Mouse (Mus musculus): ENCODE measurements around the gene Pde5a.

Gene Pde5a

DNA sequence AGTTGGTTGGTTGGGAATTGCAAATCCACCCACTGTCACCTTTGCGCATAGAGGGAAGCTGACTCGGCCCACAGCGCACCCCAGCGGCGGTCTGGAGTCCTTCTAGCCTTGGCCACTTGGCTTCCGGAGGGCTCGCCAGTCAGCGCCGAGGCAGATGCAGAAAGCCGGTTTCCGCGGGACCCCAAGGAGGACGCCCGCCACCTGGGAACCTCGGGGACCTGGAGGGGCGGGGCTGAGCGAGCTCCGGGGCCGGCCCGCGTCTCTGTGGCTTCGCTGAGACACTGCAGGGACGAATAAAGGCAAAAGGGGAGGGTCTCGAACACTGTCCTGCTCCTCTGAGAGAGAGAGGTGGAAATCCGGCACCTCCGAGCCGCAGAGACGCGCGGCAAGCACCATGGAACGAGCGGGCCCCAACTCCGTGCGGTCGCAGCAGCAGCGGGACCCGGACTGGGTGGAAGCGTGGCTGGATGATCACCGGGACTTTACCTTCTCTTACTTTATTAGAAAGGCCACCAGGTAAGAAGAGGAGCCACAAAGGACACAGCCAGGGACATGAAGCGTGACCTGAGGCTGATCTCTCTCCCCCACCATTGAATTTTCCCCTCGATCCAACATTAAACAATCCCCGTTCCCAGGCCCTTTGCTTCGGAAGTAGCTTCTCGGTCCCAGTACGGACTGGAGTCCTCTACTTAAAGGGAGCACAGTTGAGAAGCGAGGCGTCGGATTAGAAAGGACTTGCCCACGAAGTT is at the start of gene Pde5a:
Pde5a (plus strand) TSS at position 96 of the 749 bp plus-strand sequence.
- DNase-seq, result peak; percentile 48

DNA sequence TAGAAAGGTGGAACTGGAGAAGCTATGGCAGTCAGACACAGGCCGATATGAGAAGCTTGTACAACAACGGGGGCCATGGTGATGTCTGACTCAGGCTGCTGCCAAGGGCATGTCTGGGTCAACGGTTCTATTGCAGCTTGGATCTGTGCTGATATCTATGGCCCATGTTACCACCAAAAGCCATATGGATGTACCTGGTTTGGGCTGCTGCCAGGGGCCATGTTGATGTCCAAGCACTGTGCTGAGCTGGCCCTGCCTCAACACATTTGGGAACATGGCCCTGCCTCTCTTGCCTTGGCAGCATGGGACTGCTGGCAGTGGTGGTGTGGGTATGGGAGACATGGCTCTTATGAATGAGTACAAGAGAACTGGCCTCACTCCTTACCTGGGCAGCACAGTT is 47.9 kb upstream of the Pde5a start:
- no peak for DNase-seq

DNA sequence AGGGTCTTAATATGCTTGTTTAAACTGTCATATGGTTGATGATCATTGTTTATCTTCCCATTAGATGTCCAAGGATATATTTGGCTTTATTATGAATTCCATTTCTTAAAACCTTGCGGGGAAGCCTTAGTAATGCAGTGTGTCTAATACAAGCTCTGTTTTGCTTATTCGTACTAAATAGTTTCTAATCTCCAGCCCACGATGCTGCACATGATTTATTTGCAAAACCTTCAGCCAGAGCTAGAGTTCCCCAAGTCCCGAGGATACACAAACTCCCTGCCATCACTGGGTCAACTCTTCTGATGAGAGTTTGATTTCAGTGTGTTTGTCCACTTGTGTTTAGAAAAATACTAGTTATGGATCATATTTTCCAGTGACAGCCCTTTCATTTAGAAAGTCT is 46.4 kb upstream of the Pde5a start:
- no peak for DNase-seq

DNA sequence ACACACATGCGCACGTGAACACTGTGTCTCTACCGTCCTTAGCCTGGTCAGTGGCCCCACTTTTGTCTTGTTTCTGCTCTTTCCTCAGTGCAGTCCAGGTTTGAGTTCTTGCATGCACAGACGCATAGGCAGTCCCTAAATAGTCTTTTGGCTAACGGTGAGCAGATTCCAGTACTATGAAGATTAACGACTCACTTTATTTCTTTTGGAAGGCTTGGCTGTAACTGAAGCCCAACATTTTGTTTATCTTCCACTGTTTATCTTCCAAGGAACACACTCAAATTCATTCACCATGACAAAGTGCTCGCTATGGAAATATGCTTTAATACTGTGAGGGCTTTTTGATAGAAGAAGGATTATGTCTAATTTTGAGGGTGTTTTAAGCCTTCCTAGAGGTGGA is 43.9 kb upstream of the Pde5a start:
- no peak for DNase-seq

DNA sequence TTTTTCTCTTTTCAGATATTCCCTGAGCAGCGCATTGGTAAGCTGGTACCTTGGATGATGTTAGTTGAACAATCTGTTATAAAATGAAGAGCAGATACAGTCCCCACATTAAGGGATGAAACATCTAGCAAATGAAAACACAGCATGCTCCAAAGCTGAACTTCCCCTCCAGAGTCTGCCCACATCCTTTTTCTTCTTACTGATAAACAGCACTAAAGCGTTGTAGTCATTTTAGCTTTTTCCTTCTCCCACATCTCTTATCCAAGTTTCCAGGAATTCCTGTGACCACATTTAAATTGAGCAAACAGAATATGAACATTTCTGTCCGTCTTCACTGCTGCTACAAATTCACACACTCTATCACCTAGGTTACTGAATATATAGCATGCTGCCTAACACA is 35.7 kb upstream of the Pde5a start:
- DNase-seq, result no peak

DNA sequence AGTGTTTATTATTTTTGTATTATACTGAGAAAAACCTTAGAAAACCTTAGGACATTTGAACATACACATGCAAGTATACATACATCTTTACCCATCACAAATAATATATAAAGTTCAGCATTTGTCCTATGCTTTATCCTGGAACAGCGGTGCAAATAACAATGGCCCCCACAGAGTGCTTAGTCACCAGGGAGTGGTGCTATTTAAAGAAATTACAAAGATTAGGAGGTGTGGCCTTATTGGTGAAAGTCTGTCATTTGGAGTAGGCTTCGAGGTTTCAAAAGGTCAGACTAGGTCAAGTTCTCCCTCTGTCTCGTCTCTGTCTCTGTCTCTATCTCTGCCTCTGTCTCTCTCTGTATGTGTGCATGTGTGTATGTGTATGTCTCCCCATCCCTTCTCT is 32.9 kb upstream of the Pde5a start:
- DNase-seq, result no peak

DNA sequence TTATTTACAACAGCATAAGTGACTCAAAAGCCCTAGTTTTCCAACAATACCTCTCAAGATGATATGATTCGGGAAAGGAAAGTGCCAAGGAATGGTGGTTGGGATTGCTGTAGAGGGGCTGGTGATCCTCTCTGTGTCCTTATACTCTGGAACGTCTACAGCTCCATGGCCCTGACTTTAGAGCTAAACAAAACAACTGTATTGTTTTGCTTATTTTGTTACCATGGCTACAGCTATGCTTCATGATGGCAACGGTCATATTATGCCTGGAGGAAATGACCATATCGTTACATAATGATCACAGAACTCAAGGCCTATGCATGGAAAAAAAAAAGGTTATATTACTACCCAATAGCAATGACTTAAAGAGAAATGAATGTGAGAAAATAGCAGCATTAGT is 32.1 kb upstream of the Pde5a start:
- no peak for DNase-seq

DNA sequence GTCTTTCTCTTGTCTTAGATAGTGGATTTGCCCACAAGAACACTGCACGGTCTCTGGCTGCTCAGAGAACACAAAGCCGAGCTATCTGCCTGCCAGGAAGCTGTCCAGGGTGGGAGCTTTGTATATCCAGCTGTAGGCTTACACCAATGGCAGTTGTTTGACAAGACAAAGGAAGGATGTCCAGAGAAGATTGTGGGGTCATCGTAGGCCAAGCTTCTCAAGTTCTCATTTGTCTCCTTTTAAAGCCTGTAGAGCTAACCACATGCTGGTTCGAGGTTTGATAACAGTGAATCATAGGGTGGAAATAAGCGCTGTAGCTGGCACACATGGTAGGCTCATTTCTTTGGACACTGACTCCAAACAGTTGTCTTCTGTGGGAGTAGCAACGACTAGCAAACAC is 24.5 kb upstream of the Pde5a start:
- DNase-seq, result no peak

DNA sequence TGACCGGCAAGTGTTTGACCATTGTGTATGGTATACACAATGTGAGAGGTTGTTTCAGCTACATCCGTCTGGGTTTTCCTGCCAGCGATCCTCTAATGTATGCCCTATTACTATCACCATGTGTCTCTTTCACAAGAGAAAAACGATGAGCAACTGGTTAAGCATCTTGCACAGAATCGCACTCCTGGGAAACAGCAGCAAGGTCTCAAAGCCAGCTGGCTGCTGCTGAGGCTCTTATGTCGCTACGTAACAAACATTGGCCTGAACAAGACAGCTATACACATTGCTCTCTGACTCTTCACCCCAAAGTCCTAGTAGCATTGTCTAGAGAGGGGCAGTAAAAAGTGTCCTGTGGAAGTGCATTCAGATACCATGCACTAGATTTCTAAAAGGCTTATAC is 23.5 kb upstream of the Pde5a start:
- no peak for DNase-seq

DNA sequence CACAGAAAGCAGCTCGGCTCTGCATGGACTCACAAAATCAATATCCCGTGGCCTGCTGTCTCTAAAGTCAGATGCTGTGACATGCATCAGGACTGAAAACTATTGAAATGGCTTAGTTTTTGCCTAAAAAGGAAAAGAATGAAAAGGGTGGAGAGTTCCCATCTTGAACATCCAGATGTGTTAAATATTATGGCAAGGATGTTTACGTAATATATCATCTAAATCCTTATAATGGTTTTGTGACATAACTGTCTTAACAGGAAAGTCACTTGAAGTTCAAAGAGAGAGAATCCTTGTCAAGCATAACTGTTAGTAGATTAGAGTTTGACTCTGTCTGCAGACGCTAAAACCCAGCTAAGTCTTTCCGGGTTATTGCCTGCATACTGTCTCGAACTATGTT is 20.3 kb upstream of the Pde5a start:
- DNase-seq, result no peak

DNA sequence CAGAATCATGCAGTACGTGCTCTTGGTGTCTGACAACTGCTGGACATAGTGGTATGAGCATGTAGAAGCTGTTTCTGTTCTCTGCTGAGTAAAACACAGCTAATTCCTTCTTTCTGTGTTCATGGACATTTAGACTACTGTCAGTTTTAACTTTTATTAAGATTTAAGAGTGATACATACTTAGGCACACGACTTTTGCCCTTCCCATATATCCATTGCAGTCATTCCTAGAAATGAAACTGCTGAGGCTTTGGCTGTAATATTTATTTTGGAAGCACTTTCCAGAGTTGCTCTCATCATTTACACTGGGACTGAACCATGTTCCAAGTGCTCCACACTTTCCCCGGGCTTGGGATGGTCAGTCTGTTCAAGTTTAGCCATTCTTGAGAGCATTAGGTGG is 18.6 kb upstream of the Pde5a start:
- no peak for DNase-seq

DNA sequence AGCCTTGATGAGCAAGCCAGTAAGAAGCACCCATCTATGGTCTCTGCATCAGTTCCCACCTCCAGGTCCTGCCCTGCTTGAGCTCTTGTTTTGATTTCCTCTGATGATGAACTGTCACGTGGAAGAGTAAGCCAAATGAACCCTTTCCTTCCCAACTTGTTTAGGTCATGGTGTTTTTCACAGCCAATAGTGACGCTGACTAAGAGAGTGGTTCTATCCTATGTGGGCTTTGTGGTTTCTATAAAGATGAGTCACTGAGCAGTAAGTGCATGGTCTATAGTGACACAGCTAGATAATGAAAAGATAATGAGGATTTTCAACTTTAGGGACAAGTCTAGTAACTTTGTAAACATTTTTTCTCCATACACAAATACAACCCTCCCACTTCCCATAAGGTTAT is 10.1 kb upstream of the Pde5a start:
- no peak for DNase-seq

DNA sequence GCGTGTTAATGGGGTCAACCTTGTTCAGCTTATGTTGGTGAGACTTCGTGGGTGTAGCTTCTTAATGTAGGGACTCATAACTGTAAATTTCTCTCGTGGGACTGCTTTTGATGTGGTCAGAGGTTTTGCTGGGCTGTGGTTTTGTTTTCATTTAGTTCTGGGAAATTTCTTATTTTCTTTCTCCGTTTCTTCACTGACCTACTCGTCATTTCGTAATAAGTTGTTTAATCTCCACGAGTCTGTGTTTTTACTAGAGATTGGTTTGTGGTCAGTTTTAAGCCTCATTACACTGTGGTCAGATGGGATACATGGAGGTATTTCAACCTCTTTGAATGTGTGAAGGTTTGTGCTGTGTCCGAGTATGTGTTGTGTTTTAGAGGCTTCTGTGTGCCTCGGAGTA is 7.2 kb upstream of the Pde5a start:
- no peak for DNase-seq

DNA sequence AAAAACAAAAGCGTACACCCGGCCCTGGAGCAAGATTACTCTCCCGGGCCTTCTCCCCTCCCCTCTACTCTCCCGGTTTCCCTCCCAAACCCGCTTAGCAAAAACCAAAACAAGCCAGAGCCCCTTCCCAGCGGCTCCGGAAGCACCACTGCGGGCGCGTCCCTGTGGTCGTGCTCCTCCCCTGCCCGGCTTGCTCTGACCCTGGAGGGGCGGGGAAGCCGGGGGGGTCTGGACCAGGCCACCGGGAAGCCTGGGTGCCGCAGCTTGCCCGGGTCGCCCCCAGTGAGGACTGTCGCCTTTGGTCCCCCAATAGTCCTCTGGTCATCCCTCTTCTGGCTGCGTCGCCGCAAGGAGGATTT is 833 bp downstream of the Pde5a start:
- DNase-seq, result peak; percentile 22

DNA sequence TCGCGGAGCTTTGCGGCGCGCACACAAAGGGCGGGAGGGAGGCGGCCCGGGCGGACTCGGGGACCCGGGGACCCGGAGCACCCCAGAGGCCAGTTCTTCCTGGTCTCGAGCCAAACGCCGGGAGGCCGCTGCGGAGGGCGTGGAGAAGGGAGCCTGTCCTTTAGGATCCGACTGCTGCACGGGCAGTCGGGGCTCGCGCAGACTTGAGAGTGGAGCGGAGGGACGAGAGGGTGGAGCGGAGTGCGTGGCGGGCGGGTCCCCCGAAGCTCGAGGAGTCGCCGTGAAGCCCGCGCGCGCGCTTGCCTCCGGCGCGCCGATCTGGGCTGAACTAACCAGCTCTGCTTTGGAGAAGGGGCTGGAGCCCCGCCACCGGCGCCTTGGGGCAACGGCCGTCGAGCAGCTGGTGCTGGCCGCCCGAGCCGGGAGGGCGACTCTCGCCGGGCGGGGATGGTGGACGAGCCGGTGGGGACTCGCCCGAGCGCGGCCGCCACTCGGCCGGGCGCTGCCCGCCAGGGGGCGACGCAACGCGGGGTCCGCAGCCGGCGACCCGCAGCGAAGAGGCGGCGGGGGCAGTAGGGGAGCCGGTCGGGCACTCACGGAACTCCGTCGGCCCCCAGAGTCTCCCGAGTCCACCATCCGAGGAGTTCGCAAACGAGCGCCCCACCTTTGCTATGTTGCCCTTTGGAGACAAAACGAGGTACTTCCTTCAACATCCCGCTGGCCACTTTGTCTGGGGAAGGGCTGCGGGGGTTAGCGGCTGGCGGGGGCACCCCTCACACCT is 1.4 kb downstream of the Pde5a start:
- peak; percentile 38 for DNase-seq

DNA sequence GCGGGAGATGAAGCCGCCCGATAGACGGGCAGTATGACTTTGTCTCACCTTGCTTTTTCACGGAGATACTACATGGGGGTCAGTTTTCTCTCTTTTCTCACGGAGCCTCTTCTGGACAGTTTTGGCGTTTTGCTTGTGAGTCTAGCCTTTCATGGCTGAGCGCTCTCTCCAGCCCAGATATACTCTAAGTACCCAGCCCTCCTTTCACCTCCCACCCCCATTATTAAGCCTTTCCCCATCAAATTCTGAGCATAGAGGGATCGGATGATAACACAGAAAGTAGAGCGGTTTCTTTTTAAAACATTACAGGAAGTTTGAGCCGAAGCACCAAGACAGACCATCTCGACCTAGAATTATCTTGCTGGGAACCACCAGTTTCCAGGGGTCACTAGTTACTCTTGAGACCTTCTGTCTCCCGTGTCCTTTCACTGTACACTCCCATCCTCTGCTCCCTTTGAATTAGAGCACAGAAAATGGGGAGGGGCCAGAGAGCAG is 2.0 kb downstream of the Pde5a start:
- DNase-seq, result no peak

DNA sequence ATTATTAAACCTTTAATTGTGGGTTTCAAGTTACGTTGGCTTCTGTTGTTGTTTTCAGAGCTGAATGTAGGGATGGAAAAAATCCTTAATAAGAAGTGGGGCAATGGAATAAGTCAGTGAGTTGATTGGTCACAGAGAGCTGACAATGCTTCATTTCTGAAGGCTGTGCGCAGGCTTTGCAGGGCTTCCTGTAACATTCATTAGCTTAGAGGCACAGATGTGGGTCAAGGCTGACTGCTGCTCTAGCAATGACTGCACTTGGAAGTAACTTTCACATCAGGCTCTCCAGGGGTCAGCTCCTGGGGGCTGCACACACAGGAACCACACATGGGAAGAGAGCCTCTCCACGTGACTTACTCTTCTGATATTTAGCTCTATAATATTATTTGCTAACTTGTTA is 5.1 kb downstream of the Pde5a start:
- DNase-seq, result no peak

DNA sequence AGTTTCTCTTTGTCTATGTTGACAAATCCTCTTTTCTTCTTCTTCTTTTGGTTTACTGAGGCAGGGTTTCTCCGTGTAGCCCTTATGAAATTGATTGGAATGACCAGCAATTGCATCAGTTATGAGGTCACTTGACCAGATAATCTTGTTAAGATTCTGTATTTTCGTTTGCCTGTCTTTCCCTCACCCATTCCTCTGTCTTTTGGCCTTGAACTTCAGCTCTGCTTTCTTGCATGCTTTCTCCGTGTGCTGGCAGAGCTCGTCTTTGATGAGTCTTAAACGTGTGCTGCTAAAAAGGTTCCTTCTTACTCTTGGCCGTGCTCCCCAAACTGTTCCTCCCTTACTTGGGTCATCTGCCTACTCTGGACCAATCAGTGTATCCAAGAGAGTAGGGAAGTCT is 5.6 kb downstream of the Pde5a start:
- no peak for DNase-seq

DNA sequence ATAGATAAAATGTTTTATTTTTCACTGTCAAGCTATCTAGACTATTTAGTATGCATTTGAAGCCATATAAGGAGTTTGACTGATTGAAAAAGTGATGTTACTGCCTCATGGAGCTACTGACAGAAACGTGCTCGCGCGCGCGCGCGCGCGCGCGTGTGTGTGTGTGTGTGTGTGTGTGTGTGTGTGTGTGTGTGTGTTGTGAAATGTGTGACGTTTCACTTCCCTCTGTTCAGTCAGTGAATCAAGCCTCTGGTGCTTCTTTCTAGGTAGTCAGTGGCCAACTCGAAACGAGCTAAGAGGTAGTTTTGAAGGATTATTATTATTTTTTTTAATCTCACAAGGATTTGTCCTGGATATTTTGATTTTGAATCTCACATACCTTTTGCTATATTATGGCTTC is 10.7 kb downstream of the Pde5a start:
- no peak for DNase-seq

DNA sequence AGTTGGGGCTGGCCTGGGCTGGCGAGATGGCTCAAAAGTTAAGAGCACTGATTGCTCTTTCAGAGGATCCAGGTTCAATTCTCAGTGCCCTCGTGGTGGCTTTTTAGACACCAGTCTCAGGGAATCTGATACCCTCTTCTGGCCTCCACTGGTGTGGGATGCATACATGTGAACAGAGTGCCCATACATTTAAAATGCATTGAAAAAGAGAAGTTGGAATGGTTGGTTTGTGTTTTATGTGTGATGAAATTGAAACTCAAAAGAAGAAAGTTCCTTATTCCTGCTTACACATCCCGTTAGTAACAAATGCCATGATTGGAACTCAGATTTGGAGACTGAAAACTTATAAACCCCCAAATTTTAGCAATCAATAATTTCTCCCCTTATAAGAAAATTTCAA is 15.5 kb downstream of the Pde5a start:
- no peak for DNase-seq

DNA sequence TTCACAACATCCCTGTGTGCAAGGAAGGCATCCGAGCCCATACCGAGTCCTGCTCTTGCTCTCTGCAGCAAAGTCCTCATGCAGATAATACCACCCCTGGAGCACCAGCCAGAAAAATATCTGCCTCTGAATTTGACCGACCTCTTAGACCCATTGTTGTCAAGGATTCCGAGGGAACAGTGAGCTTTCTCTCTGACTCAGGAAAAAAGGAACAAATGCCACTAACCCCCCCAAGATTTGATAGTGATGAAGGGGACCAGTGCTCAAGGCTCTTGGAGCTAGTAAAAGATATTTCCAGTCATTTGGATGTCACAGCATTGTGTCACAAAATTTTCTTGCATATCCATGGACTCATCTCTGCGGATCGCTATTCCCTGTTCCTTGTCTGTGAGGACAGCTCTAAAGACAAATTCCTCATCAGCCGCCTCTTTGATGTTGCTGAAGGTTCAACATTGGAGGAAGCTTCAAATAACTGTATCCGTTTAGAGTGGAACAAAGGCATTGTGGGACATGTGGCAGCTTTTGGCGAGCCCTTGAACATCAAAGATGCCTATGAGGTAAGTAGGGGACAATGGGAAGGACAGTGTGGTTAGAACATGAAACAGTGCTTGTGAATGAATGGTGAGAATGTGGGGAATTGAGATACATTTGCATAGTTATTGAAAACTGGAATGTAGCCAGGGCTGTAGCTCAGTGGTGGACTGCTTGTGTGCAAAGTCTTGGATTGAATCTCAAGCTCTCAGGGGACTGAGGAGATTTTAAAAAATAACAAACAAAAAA is 19.4 kb downstream of the Pde5a start:
- no peak for DNase-seq

DNA sequence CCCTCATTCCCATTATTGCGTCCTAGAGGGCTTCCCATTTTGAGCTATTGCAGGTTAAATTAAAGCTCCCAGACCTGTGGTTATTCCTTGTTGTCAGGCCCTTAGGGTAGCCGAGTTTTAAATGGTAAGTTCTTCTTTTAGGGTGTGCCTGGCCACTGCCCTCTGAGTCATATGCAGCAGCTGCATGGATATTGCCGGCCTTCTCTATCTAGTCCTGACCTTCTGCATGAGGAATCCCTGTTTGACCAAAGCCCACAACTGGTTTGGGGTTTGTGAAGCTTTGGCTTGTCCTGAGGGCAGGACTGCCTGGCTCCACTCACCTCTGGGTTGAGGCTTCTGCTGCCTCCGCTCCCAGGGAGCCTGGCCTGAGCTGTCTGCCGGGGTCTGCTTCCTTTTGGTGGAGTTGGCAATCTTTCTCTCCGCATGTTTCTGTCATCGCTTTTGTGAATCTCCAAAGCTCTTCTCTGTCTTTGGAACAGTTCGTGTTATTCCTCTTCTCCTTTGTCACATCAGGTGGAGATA is 34.6 kb downstream of the Pde5a start:
- DNase-seq, result no peak

DNA sequence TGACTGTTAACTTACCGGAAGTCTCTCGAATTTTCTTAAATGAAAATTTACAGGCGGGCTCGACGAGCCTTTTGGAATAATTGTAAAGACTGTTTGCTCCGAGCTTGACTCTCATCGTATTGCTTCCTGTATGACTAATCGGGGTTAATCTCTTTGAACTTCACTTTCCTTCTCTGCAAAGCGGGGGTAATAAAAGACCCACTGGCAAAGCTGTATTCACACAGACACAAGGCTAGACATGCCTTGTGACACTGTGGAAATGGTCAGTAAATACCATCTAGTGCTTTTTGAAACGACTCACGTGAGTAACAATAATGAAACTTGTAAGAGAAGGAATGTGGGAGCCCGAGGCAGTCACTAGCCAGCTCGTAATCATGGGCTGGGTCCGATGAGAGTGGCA is 35.0 kb downstream of the Pde5a start:
- DNase-seq, result no peak

DNA sequence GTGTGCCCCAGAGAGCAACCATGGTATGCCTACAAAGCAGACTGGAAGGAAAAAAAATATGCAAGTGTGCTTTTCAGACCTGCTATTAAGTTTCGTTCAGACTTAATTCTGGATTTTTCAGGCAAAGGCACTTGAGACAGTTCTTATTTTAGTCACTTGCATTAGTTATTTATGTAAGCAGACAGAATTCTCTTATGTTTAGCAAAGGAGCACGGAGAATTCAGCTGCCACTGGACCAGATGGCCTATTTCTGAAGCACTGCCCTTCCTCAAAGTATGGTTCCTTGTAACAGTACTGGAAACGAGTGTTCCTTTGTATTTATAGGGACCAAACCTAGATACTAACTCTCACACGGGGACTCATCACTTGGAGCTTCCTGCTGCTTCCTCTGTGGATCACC is 38.2 kb downstream of the Pde5a start:
- no peak for DNase-seq
